Mouse (Mus musculus): ENCODE results near the gene Glis3.

The Glis3 gene

DNA sequence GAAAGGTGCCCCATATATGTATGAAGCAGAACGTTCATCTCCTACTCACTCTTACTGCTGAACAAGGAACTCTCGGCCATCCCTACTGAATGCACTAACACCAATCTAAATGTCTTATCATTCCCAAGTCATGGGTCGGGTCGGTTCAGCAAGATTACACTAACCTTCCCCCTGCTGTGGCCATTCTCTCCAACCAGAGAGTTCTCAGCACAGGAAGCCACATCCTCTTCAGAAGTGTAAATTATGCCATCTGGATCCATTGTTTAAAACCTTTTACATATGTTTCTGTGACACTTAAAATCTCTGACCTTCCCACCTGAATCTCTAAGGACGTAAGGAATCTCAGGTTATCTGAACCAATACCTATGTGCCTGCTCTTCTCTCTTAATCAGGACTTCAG lies 29.0 kb downstream of the Glis3 start:
- DNase-seq: no peak

DNA sequence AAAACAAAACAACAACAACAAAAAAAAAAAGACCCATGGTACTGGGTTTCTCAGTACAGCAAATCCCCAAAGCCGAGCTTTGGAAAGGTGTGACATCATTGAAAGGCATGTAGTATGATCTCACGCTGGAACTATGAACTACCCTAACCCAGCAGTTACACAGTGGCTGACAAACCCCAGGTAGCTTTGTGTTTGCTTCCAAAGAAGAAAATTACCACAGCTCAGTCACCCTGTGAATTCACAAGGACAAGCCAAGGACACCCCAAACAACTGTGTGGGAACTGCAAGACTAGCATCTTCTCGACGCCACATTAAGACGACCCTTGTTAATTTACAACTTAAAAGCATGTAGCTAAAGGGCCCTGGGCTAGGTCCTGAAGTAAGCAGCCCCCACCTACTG lies 30.4 kb downstream of the Glis3 start:
- DNase-seq: no peak

DNA sequence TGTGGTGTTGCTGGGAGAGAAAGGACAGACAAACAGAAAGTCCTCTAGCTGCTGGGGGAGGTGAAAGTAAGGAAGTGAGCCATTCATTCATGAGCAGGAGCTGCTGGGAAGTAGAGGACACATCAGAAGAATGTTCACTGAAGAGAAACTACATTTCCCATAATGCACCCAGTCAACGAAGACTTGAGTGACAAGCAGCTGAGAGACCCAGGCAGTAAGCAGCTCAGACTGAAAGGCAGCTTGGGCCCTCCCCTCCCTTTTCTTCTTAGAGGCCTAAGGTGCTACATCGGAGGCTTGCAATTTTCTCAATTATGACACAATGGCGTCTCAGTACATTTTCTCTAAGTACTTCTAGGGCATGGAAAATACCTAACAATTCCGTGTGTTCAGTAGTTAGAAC lies 31.0 kb downstream of the Glis3 start:
- no peak for DNase-seq

DNA sequence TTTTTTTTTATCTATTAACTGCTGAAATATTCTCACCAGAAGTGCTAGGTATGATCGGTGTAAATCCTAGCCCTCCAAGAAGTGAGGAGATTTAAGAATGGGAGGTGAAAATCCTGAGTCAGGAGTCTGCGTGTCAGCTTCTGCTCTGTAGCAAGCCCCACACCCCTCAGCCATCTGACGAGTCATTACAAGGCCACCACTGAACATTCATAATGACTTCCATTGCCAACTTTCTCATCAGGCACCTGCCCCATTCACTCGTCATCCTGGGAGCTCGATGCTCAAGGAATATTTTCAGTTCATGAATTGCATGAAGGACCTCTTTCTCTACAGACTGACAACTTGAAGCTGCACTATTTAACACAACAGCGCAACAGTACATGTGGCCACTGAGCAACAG lies 32.5 kb downstream of the Glis3 start:
- DNase-seq: no peak

DNA sequence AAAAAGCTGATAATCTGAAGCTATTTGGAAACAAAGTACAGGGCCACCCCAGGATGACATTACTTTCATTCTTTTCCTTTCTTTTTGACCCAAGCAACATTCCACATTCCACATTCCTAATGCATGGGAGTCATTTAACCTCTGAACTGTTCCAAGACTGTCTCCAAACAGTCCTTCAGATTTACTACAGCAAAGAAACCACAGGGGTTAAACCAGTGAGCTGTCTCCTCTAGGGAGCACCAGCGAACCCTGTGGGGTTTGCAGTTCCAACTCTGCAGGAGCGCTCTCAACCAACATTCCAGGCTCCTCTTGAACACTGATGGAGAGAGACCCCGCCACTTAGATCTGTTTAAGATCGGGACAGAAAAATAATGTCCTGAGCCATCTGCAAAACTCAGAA lies 33.6 kb downstream of the Glis3 start:
- no peak for DNase-seq

DNA sequence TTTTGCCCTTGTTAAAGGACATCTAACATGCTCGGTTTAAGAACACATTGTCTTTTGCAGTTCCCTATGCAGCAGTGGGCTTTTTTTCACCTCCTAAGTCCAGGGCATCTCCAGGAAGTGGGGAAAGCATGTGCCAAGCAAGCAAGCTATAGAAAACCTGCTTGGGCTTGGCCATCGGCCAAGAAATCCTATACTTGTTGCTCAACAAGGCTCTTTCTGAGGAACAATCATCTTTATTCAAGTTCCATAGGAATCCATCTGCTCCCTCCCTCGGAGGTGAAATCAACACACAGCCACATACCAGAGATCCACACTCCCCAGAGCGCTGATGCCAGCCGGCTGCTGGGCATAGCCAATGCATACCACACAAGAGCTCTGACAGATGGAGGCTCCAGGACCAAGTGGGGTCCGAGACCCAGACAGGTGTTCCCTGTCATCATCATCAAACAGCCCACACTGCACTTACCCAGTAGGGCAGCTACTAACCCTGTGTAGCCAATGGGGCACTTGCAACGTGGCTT lies 39.0 kb downstream of the Glis3 start:
- DNase-seq: peak; percentile 15

DNA sequence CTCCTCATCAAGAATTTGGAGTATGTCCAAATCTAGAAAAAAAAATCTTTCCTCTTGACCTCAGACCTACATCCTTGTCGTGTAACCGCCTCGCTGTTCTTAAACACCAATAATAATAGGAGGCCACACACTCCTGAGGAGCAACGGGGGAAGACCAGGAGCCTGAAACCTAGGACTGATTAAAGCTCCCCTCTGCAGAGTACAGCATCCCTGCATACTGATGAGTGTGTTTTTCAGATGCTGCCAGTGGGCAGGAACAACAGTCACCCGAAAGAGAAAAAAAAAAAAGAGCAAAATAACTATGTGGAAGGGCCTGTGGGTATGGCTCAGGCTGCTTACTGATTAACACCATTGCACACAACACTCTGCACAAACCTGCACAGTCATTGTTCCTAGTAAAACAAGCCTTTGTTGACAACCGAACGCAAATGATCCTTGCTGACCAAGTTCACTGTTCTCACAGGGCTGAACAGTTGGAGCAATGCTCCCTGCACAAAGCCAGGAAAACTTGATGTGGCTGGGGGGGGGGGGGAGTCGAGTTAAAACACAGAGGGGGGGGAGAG lies 43.8 kb downstream of the Glis3 start:
- no peak for DNase-seq

DNA sequence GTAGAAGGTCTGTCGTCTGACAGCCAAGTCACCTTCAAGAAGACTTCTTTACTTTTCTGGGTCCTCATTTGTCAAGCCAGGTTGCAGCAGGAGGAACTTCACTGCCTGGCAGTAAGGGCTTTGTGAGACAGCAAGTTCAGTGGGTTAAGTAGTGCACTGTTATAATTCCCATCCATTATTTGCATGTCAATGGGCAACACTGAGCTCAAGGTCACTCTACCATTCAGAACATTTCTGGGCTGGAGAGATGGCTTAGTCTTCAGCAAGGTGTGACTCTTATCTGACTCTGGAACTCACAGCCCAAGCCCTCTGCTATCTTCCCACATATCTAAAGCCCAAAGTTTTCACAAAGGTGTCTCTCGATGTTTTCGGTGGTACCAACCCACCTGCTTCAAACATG lies 44.9 kb downstream of the Glis3 start:
- DNase-seq: no peak

DNA sequence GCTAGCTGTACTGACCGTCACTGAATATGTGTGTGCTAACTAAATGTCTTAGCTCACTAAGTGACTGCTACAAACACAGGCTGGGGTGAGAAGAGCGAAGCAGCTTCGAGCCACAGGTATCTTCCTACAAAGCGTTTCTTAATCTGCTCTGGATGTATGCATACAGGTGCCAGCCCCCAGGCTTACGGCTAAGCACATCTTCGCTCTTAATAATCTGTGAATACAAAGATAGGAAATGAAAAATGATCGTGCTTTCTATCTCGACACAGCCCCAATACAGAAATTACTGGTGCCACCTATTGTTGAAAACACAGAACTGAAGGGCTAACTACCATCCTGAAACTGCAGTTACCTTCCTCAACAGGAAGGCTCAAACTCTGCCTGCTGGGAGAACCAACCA lies 51.5 kb downstream of the Glis3 start:
- no peak for DNase-seq

DNA sequence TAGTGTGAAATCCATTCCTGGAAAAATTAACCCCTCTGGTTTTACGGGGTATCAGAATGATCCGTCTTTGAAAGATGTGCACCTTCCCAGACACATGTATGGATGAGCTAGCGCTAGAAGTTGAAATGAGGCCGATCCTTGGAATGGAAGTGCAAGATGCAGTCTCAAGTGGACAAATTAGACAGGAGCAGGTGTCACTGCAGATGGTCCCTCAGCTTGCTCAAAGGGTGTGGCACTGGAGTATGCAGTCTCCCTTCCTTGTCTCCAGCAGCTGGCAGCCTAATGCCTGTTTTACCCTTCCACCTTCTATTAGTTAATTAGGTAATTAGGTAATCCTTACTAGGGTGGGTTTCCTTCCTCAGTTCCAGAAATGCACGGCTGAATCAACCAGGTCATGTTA lies 53.7 kb downstream of the Glis3 start:
- no peak for DNase-seq

DNA sequence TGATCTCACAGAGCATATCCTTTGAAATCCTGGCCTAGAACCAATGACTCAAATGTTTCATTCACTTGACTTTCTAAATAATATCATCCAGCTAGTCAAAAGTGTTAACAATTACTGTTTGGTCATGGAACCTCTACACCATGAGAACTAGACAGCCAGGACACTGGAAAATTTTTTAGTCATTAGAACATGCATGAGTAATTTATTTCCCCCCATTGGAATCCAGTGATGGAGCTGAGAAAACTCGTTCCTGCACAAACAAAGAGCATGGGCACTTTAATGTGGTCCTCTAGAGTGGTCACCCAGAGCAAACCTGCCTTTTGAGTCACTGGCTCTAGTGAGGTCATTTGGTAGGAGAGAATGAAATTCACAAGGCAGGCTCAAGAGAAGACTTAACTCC lies 55.3 kb downstream of the Glis3 start:
- DNase-seq: no peak

DNA sequence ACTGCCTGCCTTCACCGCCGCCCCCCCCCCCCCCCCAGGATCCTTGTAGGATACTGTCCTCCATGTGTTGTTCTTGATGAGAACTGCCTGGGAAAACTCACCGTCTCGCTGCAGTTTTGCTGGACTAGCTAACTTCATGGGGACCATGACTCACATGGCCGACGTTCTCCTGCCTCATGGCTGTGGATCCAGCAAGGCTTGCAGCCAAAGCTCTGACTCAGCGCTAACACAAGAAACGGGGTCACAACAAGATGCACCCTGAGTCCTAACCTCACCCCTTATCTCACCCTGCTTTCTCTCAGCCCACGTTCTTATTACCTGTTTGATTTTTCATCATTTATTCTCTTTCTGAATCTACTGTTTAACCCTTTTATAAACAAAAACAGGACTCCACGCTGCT lies 56.2 kb downstream of the Glis3 start:
- no peak for DNase-seq

DNA sequence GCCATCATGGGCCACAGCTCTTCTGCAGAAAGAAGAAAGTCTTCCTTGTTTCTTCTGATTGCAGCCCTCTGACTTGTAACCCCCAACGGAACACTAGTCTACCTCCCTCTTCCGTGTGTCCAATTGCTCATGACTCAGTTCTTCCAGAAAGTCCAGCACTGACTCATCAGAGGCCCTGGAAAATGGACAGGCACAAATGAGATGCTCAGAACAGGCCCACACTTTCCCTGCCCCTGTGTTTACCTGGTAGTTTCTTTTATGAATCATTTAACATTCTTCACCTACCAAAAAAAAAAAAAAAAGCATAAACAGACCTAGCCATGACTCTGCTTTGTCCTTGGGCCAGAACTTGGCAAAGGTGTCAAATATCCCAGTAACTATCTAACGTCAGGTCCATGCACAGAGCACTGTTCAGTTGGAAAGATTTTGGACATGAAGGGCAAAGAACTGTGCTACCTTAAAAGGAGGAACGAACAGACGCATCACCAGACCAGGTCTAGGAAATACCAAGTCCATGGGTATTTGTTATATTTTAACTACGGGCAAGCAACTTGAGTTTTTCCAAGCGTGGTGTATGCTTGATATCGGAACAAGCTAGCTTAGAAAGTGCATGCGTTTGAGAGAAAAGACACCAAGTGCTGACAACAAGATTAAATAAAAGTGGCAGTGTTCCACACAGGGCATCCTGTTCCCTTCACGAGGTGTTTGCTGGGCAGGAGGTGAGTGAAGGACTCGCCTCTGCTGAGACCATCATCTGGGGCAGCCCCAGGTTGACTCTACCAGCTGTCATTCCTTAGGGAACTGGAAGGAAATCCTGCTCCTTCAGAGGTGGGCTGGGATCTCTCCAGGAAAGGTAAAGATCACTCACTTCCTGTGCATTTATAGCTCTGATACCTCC lies 58.0 kb downstream of the Glis3 start:
- DNase-seq: no peak

DNA sequence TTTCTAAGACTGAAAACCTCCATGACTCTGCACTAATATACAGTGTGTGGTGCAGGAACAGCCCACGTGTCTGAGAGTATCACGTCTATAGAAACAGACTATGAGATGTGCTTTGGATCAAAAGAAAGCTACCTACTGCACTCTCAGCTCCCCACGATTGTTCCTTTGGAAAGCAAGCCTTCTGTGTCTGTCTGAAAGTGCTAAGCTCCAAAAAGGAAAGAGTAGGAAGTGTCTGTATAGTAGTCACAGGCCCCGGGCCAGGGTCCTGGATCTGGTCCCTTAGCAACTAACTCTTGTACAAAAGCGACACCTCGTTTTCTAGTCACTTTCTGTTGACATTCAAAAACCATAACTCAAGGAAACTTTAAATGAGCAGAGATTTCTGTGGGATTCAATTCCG lies 62.1 kb downstream of the Glis3 start:
- DNase-seq: no peak

DNA sequence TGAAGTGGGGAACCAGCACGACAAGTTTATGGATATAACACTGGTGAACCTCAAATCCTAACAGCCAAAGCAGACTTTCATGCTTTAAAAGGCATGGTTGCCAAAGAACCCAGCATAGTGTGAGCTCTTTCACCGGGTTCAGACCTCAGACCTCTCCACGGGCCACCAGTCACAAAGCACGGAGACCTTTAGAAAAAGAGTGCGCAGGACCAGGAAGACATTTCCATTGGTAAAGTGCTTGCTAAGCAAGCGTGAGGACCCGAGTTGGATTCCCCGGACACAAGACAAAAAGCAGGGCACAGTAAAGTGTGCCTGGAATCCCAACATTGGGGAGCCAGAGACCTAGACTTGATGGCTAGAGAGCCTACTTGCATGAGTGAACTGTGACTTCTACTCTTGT lies 62.7 kb downstream of the Glis3 start:
- no peak for DNase-seq

DNA sequence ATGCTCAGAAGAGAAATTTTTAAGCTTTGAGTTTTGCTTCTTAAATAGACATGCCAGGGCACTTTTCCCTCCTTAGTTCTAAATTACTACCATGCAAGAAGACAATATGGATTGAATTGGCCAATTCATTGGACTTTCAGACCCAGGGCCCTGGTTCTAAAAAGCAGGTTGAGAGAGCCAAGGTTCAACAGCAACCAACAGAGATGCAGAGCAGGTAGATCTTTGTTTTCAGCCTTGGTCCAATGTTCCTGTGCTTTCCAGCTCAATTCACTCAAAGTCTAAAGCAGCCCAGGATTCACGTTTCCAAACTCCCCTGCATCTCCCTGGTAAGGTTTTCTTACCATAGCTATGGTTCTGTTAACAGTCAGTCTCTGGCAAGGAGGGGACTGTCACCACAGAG lies 63.4 kb downstream of the Glis3 start:
- no peak for DNase-seq

DNA sequence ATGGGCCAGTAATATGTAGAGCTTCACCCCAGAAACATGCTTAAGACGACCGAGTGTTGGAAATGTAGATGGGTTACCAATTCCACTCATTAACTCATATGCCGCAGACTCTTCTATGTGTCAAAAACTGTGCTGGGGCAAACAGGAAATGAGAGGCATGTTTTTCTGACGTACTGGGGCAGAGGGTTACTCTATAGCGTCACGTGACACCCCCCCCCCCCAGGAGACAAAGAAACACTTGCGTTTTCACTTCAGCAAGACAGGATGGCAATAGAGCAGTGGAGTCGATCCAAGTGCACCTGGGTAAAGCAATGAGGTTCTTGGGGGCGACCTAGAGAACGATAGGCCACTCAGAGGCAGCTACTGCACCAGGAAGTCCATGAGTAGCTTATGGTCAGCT lies 67.6 kb downstream of the Glis3 start:
- DNase-seq: no peak

DNA sequence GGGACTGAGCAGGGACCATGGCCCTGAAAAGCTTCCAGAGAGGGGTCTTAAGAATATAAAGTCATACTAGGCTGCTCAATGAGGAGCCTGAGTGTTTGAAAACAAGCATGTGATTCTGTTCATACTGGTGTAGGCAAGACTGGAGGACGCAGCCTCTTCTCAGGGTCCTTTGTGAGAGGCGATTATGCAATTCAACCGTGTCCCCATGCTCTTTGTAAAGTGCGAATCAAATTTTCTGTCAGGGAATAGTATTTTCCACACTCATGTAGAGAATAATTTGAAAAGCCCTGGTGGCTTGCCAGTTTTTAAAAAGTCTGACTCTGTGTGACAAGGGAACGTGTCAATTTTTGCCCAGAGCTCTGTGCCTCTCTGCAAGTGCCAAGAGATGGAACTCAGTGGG lies 71.1 kb downstream of the Glis3 start:
- no peak for DNase-seq

DNA sequence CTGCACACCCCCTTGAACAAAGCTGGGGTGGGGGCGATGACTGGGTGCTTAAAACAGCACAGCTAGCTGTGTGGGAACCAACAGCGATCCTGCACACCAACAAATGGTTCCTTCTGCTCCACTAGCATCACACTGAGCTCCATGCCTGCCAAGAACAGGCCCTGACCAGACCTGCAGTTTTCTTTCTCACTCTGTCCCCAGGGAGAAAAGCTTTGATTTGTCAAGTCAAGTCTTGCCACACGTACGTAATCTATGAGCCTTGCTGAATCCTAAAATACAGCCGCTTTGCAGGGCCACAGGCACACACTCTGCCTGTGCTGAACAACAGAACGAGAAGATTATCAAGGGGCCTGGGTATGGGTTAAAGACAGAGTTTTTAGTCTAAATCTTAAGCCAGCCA lies 71.6 kb downstream of the Glis3 start:
- DNase-seq: peak; percentile 14

DNA sequence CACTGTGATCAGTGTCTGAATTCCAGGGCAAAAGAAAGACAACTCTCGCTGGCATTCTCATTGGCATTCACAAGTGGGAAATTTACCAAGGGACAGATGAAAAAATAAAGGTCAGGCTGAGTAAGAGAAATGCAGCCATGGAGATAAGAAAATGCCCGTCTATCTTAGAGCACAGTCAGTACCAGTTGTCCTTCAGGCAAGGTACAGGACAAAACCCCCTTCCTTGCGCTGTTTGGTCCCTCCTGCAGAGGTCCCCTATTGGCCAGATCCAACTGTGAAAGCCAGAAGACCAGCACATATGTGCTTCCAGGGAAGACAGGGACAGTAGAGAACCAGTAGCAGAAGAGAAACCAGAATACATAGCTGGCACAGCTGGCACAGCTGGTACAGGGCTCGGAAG lies 79.0 kb downstream of the Glis3 start:
- DNase-seq: no peak

DNA sequence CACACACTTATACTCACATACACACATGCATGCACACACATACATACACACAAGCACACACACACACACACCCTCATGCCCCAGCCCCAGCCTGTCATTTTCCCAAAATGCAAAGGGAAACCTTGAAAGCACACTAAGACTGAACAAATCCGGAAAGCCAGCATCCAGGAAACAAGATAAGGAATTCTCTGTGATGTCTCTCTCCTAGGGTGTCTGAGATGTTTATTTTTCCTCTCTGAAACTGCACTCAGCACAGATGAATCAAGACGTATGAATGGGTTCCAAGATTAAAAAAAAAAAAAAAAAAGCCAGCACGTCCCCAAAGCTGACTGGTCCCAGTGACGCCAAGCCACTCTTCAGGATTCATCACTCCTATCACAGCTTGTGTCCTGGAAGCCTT lies 85.7 kb downstream of the Glis3 start:
- DNase-seq: no peak

DNA sequence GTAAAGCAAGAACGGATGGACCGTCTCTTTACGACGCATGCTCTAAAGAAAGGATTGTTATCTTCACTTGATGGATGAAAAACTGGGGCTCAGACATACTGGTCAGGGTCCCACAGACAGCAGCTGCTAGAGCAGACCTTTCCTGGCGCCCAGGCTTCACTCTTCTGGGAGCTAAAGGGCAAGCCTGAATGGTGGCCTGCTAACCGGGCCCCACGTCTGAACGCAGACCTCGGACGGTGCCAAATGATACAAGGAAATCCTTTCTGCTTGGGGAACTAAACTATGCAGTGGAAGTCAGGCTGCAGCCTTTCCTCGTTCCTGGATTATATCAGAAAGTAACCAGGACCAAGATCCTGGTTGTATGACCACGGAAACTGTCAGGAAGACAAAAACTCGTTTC lies 86.9 kb downstream of the Glis3 start:
- DNase-seq: no peak

DNA sequence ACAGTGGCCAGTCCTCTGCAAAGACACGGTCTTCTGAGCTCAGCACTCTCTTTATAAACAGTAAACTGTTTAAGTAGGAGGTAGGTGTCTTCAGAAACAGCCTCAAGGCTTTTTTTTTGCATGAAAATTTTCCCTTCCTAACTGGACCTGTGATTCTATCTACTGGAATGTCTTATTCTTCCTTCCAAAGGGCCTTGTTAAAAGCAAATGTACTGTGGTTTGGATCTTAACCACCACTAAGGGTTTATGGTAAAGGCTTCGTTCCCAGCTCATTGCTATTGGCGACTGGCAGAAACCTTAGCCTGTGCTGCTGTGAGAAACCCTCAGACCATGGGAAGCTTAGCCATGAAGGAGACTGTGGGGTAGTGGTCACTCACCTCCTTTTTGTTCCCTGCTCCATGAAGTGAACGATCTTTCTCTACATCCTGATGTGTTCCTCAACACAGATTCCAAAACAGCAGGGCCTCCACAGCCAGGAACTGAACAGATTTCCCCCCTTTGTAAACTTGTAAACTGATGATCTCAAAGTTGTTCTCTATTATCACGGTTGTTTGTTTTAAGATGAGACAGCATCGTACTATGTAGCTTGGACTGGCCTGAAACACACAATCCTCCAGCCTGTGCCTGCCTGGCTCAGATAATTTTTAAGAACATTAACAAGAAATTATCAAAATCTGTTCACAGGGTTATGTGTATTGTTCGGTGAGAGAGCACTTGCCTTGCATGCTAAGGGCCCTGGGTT lies 88.0 kb downstream of the Glis3 start:
- no peak for DNase-seq

DNA sequence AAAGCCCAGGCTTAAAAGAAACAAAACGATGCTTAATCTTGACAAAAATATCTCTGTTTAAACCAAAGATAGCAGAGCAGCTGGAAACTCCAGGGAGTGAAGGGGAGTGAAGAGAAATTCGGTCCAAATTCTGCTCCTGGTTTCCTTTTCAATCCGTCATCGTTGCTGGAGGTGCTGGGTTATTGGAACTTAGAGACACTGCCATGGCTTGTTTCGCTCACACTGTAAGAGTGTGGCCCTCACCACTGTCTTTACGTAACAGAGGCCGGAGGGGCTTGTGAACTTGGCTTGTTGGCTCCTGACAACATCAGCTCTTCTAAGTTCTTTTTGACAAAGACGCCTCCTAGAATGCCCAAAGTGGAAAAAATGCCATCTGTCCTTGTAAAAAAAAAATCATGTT lies 99.4 kb downstream of the Glis3 start:
- DNase-seq: no peak
